Mouse (Mus musculus): ENCODE measurements at regions not wholly inside any gene's neighbourhood (a gene's known extent, or its start where the extent isn't known, plus 50 kb on each side); places are given as distances from the start of the nearest gene placed in this dataset.

GRCm38 (mm10) chr9:47353972-47354371, 176.0 kb upstream of the Cadm1 start:
- TF ChIP-seq CTCF (IDR thresholded peaks at IDR 0.05; ENCODE audit: low read depth, low read length) = no peak
- TF ChIP-seq POLR2A (IDR thresholded peaks at IDR 0.05; ENCODE audit: extremely low read depth, insufficient read depth, low read length) = no peak
